Mouse (Mus musculus): ENCODE results near the gene Guk1. TPM values are rescaled to one million over a fixed set of nuclear protein-coding genes. Genes with fewer than 3 reads are reported as not detected.
A peak's percentile ranks its signal among the peaks of the same experiment; 100 is the strongest.
"Not testable (repeated sequence)": the region's sequence is repeated elsewhere in the genome, so short reads cannot be mapped to it uniquely, and the experiment has no call there.

Gene Guk1
- polyA plus RNA-seq, 1 experiment from 2014 or later = 114 TPM

DNA sequence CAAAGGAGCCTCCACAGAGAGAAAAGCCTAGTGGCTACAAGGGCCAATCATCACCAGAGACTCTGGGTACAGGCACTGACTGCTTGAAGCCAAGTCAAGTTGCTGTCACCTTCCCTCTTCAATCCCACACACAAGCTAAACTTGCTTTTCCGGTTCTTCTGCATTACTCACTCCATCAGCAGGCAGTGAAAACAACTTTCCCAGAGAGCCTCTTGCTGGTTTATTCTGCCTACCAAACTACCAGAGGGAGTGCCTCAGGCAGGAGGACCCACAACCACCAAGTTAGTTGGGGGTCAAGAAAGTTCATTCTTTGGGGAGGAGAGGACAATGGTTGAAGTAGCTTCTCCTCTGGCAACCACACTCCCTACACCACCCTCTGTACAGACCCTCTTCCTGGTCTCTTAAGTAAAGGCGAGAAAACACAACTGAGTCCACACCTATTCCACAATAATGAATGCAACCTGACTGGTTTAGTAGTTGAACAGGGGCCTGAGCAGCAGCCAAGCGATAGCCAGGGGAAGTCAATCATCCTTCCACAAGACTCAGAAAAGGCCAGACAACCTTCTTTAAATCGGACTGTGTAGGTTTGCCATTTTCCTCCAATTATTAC is 26.5 kb upstream of the Guk1 start:
- H3K4me1 ChIP-seq (ENCODE audit: control insufficient read depth, insufficient read depth, low read length) = peaks cover 6% of the 10 kb centered on the region
- peaks cover 33% of the 10 kb centered on the region for H3K36me3 ChIP-seq (ENCODE audit: control insufficient read depth, insufficient read depth, low read length)
- DNase-seq (ENCODE audit: low spot score) = peak; percentile 87
- no peaks in the 10 kb centered on the region for H3K27me3 ChIP-seq (replicated peaks; ENCODE audit: control insufficient read depth, insufficient read depth, low read length)
- H3K27ac ChIP-seq (replicated peaks; ENCODE audit: low read depth, low read length) = peak overlapping the region; percentile 16; the same call in 1 of the 2 replicates
- ATAC-seq (ENCODE audit: low read depth) = peak; percentile 58
- H3K9ac ChIP-seq (ENCODE audit: low read depth, low read length) = no peak overlapping the region
- 76% methylated on average over 4 of the region's 4 CpGs for WGBS
- H3K4me3 ChIP-seq (ENCODE audit: low read depth, low read length) = no peak overlapping the region
- H3K9me3 ChIP-seq (ENCODE audit: control insufficient read depth, low read length) = no peaks in the 10 kb centered on the region
- no peak overlapping the region for H3K4me2 ChIP-seq (ENCODE audit: low read depth, low read length)

DNA sequence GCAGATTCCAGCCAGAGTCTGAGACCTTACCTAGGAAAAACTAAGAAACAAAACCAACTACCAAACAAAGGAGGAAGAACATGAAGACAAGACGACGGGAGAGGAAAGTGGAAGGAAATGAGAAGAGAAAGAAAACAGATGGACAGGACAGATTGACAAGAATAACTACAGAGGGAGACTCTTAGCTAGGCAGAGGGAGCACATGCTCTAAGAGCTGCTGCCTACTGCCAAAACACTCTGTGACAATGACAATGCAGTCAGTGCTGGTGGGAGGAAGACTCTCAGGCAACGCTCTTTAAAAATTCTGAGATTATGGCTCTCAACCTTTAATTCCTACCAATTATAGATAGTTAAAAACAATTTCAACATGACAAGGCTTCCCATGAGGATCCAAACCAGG is 24.9 kb upstream of the Guk1 start:
- H3K4me1 ChIP-seq (ENCODE audit: control insufficient read depth, insufficient read depth, low read length) = peaks cover 4% of the 10 kb centered on the region; the same call in 1 of the 2 replicates
- DNase-seq (ENCODE audit: low spot score) = no peak
- no peaks in the 10 kb centered on the region for H3K27me3 ChIP-seq (replicated peaks; ENCODE audit: control insufficient read depth, insufficient read depth, low read length)
- peaks cover 45% of the 10 kb centered on the region for H3K36me3 ChIP-seq (ENCODE audit: control insufficient read depth, insufficient read depth, low read length)
- H3K27ac ChIP-seq (replicated peaks; ENCODE audit: low read depth, low read length) = no peak overlapping the region
- H3K4me3 ChIP-seq (ENCODE audit: low read depth, low read length) = no peak overlapping the region
- 78% methylated on average over 3 of the region's 3 CpGs for WGBS
- no peaks in the 10 kb centered on the region for H3K9me3 ChIP-seq (ENCODE audit: control insufficient read depth, low read length)
- no peak overlapping the region for H3K4me2 ChIP-seq (ENCODE audit: low read depth, low read length)
- ATAC-seq (ENCODE audit: low read depth) = no peak
- H3K9ac ChIP-seq (ENCODE audit: low read depth, low read length) = no peak overlapping the region

DNA sequence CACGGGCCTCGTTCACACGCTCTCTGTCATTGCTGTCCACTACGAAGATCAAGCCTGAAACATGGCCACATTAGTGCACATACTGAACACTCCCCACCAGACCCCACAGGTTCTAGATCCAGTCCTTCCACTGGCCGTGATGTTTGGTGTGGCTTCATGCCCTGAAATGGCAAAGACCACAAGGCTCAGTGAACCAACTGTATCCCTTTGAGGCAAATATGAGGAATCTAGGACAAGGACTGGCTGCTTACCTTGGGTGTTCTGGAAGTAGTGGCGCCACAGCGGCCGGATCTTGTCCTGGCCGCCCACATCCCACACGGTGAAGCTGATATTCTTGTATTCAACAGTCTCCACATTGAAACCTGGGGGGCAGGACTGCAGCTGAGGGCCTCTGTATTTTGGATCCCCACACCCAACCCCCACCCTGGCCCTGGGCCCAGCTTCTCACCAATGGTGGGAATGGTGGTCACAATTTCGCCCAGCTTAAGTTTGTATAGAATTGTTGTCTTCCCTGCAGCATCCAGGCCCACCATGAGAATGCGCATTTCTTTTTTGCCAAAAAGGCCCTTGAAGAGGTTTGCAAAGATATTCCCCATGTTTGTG is 21.0 kb upstream of the Guk1 start:
- Histone ChIP-seq H3K9me3 (ENCODE audit: control insufficient read depth, low read length) (no peaks in the 10 kb centered on the region), H3K27me3 (replicated peaks; ENCODE audit: control insufficient read depth, insufficient read depth, low read length) (no peaks in the 10 kb centered on the region), H3K36me3 (ENCODE audit: control insufficient read depth, insufficient read depth, low read length) (peaks cover 58% of the 10 kb centered on the region), H3K27ac (replicated peaks; ENCODE audit: low read depth, low read length) (no peak overlapping the region), H3K4me2 (ENCODE audit: low read depth, low read length) (no peak overlapping the region), H3K9ac (ENCODE audit: low read depth, low read length) (no peak overlapping the region), H3K4me1 (ENCODE audit: control insufficient read depth, insufficient read depth, low read length) (no peaks in the 10 kb centered on the region; the same call in 1 of the 2 replicates), H3K4me3 (ENCODE audit: low read depth, low read length) (no peak overlapping the region)
- WGBS = 92% methylated on average over 12 of the region's 12 CpGs
- DNase-seq (ENCODE audit: low spot score) = no peak
- no peak for ATAC-seq (ENCODE audit: low read depth)

DNA sequence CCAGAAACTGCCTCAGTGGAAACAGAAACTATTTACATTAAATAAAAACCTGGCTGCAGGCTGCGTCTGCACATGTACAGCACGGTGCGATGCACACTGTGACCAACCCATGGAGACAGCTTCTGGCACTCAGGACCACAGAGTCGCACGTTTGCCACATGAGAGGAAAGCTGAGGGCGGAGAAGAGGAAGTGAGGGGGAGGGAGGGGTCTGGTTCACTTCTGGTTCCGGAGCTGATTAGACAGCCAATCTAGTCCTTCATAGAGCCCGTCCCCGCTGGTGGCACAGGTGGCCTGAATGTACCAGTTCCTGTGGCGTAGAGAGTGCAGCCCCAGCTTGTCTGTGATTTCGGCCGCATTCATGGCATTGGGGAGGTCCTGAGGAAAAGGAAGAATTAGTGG is 20.3 kb upstream of the Guk1 start:
- 85% methylated on average over 12 of the region's 12 CpGs for WGBS
- H3K4me1 ChIP-seq (ENCODE audit: control insufficient read depth, insufficient read depth, low read length); ATAC-seq (ENCODE audit: low read depth); H3K4me3 ChIP-seq (ENCODE audit: low read depth, low read length); DNase-seq (ENCODE audit: low spot score); H3K9ac ChIP-seq (ENCODE audit: low read depth, low read length); H3K4me2 ChIP-seq (ENCODE audit: low read depth, low read length); H3K9me3 ChIP-seq (ENCODE audit: control insufficient read depth, low read length); H3K27ac ChIP-seq (replicated peaks; ENCODE audit: low read depth, low read length); H3K27me3 ChIP-seq (replicated peaks; ENCODE audit: control insufficient read depth, insufficient read depth, low read length): not testable (repeated sequence)
- peaks cover 53% of the 10 kb centered on the region for H3K36me3 ChIP-seq (ENCODE audit: control insufficient read depth, insufficient read depth, low read length)

DNA sequence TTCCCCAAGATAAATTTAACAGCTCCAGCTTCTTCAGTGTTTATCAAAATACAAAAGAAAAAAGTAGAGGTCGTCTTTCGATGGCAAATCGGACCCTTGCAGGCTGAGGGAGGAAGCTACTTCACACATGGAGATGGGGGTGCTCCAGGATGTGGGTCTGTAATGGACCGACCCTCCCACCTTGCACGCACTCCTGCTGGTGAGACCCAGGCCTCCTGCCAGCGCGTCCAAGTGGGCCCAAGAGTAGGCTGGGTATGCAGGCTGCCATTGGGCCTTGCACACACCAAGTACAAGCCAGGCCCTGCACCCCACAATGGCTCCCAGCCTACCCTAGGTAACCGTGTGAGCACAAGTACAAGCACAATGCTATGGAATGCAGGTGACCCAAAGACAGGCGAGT is 19.5 kb upstream of the Guk1 start:
- H3K4me1 ChIP-seq (ENCODE audit: control insufficient read depth, insufficient read depth, low read length); ATAC-seq (ENCODE audit: low read depth); H3K4me3 ChIP-seq (ENCODE audit: low read depth, low read length); H3K27me3 ChIP-seq (replicated peaks; ENCODE audit: control insufficient read depth, insufficient read depth, low read length); H3K4me2 ChIP-seq (ENCODE audit: low read depth, low read length); H3K9me3 ChIP-seq (ENCODE audit: control insufficient read depth, low read length); H3K27ac ChIP-seq (replicated peaks; ENCODE audit: low read depth, low read length); H3K9ac ChIP-seq (ENCODE audit: low read depth, low read length); DNase-seq (ENCODE audit: low spot score): not testable (repeated sequence)
- 80% methylated on average over 6 of the region's 9 CpGs for WGBS
- peaks cover 54% of the 10 kb centered on the region for H3K36me3 ChIP-seq (ENCODE audit: control insufficient read depth, insufficient read depth, low read length)

DNA sequence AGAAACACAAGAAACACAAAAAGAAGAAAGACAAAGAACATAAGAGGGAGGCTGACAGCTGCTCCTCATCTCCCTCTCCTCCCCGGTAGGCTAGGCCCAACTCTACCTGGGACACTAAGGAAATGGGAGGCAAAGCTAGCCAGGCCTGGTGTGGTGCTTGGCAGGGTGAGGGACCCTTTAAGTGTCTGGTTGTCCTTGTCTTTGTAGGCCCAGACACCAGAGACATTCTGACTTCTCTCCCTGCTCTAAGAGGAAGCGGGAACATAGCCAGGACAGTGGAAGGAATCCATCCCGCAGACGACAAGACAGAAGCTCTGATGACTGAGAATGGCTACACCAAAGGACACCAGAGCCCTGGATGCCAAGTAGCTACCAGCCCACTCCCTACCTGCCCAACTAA is 18.0 kb upstream of the Guk1 start:
- H3K27me3 ChIP-seq (replicated peaks; ENCODE audit: control insufficient read depth, insufficient read depth, low read length) = no peaks in the 10 kb centered on the region
- no peak overlapping the region for H3K4me3 ChIP-seq (ENCODE audit: low read depth, low read length)
- no peaks in the 10 kb centered on the region; the same call in 1 of the 2 replicates for H3K4me1 ChIP-seq (ENCODE audit: control insufficient read depth, insufficient read depth, low read length)
- no peak for ATAC-seq (ENCODE audit: low read depth)
- WGBS = 80% methylated on average over 4 of the region's 4 CpGs
- no peak overlapping the region for H3K4me2 ChIP-seq (ENCODE audit: low read depth, low read length)
- H3K9me3 ChIP-seq (ENCODE audit: control insufficient read depth, low read length) = no peaks in the 10 kb centered on the region
- H3K9ac ChIP-seq (ENCODE audit: low read depth, low read length) = no peak overlapping the region
- H3K27ac ChIP-seq (replicated peaks; ENCODE audit: low read depth, low read length) = no peak overlapping the region
- peaks cover 67% of the 10 kb centered on the region for H3K36me3 ChIP-seq (ENCODE audit: control insufficient read depth, insufficient read depth, low read length)
- no peak for DNase-seq (ENCODE audit: low spot score)

DNA sequence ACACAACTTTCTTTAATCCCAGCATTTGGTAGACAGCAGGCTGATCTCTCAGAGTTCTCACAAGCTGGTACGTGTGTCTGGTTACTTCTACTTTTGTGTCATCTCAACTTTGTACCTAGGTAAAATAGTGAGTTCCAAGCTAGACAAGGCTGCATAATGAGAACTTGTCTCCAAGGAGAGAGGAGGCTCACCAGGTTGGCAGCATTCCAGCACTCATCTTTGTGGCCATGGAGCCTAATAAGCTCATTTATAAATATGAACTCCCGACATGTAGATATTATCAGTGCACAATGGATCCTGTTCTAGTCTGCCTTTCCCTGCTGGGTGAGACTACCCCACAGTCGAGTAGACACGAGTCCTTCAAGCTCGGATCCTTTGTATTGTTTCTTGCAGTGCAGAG is 17.6 kb upstream of the Guk1 start:
- no peak overlapping the region; the same call in 1 of the 2 replicates for H3K27ac ChIP-seq (replicated peaks; ENCODE audit: low read depth, low read length)
- peak overlapping the region; percentile 93; the same call in 1 of the 2 replicates for H3K9ac ChIP-seq (ENCODE audit: low read depth, low read length)
- DNase-seq (ENCODE audit: low spot score) (no peak), ATAC-seq (ENCODE audit: low read depth) (no peak)
- peaks cover 66% of the 10 kb centered on the region for H3K36me3 ChIP-seq (ENCODE audit: control insufficient read depth, insufficient read depth, low read length)
- no peaks in the 10 kb centered on the region for H3K27me3 ChIP-seq (replicated peaks; ENCODE audit: control insufficient read depth, insufficient read depth, low read length)
- H3K9me3 ChIP-seq (ENCODE audit: control insufficient read depth, low read length) = no peaks in the 10 kb centered on the region
- peak overlapping the region; percentile 79 for H3K4me2 ChIP-seq (ENCODE audit: low read depth, low read length)
- H3K4me3 ChIP-seq (ENCODE audit: low read depth, low read length) = peak overlapping the region; percentile 91
- no peaks in the 10 kb centered on the region; the same call in 1 of the 2 replicates for H3K4me1 ChIP-seq (ENCODE audit: control insufficient read depth, insufficient read depth, low read length)
- WGBS = 67% methylated on average over 5 of the region's 5 CpGs

DNA sequence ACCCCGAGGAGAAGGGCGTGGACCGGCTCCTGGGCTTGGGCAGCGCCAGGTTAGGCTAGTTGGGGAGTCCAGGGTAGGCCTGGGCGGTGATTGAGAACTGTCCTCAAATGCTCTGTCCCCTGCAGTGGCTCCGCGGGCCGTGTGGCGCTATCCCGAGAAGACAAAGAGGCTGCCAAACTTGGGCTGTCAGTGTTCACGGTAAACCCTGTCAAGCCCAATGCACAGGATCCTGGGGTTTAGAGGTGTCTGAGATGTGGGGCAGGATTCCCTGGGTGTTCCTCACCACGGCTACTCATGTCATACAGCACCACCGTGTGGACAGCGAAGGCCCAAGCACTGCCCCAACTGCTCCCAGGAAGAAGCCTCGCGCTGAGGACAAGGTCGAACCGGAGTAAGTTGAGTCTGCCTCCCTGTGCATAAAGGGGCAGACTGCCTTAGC is 17.0 kb upstream of the Guk1 start:
- 9% methylated on average over 17 of the region's 18 CpGs for WGBS
- Histone ChIP-seq H3K9me3 (ENCODE audit: control insufficient read depth, low read length) (no peaks in the 10 kb centered on the region), H3K9ac (ENCODE audit: low read depth, low read length) (peak overlapping the region; percentile 93), H3K36me3 (ENCODE audit: control insufficient read depth, insufficient read depth, low read length) (peaks cover 70% of the 10 kb centered on the region), H3K27me3 (replicated peaks; ENCODE audit: control insufficient read depth, insufficient read depth, low read length) (no peaks in the 10 kb centered on the region), H3K4me3 (ENCODE audit: low read depth, low read length) (peak overlapping the region; percentile 91), H3K4me2 (ENCODE audit: low read depth, low read length) (peak overlapping the region; percentile 79), H3K27ac (replicated peaks; ENCODE audit: low read depth, low read length) (peak overlapping the region; percentile 94), H3K4me1 (ENCODE audit: control insufficient read depth, insufficient read depth, low read length) (no peaks in the 10 kb centered on the region; the same call in 1 of the 2 replicates)
- DNase-seq (ENCODE audit: low spot score) (peak; percentile 83), ATAC-seq (ENCODE audit: low read depth) (peak; percentile 61)

Data from embryonic facial prominence, embryonic 14.5 days (tissue).